Mouse (Mus musculus) lung, embryonic 15.5 days (tissue): ENCODE results near the gene Olfr1382. TPM values are rescaled to one million over a fixed set of nuclear protein-coding genes. Genes with fewer than 3 reads are reported as not detected.
"Not testable (repeated sequence)": the region's sequence is repeated elsewhere in the genome, so short reads cannot be mapped to it uniquely, and the experiment has no call there.

Source experiments
- ATAC-seq: fragments of 200-750 bp; cut with Nextera tagmentation; 2 replicates; pipeline ENCODE4 v1.8.0; 2017; ENCODE audit warnings: moderate number of reproducible peaks, borderline replicate concordance; ENCODE audit not compliant: low FRiP score, low TSS enrichment; ENCODE audit errors: extremely low read depth
- H3K27ac ChIP-seq: fragments of 300-500 bp; sonication (generic); 2 replicates; pipeline ENCODE4 v1.5.1; 2015; ENCODE audit warnings: moderate library complexity, mild to moderate bottlenecking, inconsistent platforms
- H3K27me3 ChIP-seq: fragments of 300-500 bp; sonication (generic); 2 replicates; pipeline ENCODE4 v1.6.1; 2015; ENCODE audit warnings: inconsistent platforms
- H3K36me3 ChIP-seq: fragments of 300-500 bp; sonication (generic); 2 replicates; pipeline ENCODE4 v1.6.1; 2015; ENCODE audit warnings: inconsistent platforms
- H3K4me1 ChIP-seq: fragments of 300-500 bp; sonication (generic); 2 replicates; pipeline ENCODE4 v1.6.1; 2015; ENCODE audit warnings: inconsistent platforms
- H3K4me2 ChIP-seq: fragments of 300-500 bp; sonication (generic); 2 replicates; pipeline ENCODE4 v1.6.1; 2015; ENCODE audit warnings: inconsistent platforms, mild to moderate bottlenecking, moderate library complexity
- H3K4me3 ChIP-seq: fragments of 300-500 bp; sonication (generic); 2 replicates; pipeline ENCODE4 v1.5.1; 2015; ENCODE audit warnings: mild to moderate bottlenecking, inconsistent platforms
- H3K9ac ChIP-seq: fragments of 300-500 bp; sonication (generic); 2 replicates; pipeline ENCODE4 v1.6.1; 2015; ENCODE audit warnings: inconsistent platforms
- H3K9me3 ChIP-seq: fragments of 300-500 bp; sonication (generic); 2 replicates; pipeline ENCODE4 v1.6.1; 2016; ENCODE audit warnings: inconsistent platforms
- WGBS: fragments of 180-500 bp; shearing (Covaris S2); methylation state at CpG from one replicate; pipeline ENCODE4 v1.1.7; 2015; 5-methylcytosine and 5-hydroxymethylcytosine counted together
- polyA plus RNA-seq: library from polyadenylated mRNA; unstranded; fragments of >200 nt; fragmentation: Nextera tagmentation; extraction: Ambion mirVana; gene quantifications from 2 replicates; pipeline ENCODE4 v1.2.1, GENCODE M21; 2015

Gene Olfr1382
- polyA plus RNA-seq: not detected in 2 replicates

DNA sequence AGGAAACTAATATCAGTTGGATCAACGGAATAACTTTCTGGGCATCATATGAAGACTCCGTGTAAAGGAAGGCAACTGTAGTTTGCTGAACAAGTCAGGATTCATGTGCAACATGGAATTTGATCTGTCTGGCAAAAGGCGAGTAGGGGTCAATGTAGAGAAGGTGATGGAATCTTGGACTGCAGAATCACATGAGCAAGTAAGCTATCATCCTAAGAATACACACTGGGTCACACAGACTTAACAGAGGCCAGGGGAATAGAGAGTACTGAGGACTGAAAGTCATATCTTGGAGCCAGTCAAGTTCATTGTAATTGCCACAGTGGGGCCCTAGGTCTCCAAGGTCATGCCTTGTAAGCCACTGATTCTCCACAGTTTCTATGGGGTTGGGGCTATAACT lies at the start of gene Olfr1382:
Olfr1382 (plus strand) TSS at position 301 of the 400 bp plus-strand sequence.
- no peaks in the 10 kb centered on the region for H3K36me3 ChIP-seq
- H3K27me3 ChIP-seq: no peaks in the 10 kb centered on the region
- H3K9me3 ChIP-seq: no peaks in the 10 kb centered on the region
- 79% methylated on average over 3 of the region's 3 CpGs for WGBS
- no peak within 1 kb of the TSS for H3K4me2 ChIP-seq
- no peak for ATAC-seq
- no peak within 1 kb of the TSS for H3K9ac ChIP-seq
- H3K27ac ChIP-seq: no peak within 1 kb of the TSS
- no peaks in the 10 kb centered on the region for H3K4me1 ChIP-seq
- H3K4me3 ChIP-seq: no peak within 1 kb of the TSS

DNA sequence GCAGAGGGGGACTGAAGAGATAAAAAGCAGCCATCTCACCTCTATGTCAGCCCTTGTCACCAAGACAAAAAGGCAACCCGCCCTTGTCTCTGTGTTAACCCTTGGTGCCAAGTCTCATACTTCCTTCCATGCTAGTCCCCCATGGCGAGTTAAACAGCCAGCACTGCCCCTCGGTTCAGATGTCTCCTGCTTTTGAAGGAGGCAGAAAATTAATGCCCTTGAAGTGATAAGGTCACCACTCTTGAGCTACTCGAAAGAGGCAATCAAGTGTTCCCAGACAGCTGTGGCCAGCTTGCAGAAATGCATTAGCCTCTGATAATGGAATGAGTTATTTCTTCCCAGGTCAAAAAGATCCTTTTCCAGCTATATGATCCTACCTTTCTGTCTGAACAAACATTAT lies 42.1 kb upstream of the Olfr1382 start:
- Histone ChIP-seq H3K27me3 (no peaks in the 10 kb centered on the region), H3K9ac (no peak overlapping the region), H3K36me3 (no peaks in the 10 kb centered on the region), H3K27ac (no peak overlapping the region), H3K4me1 (no peaks in the 10 kb centered on the region), H3K4me3 (no peak overlapping the region), H3K9me3 (no peaks in the 10 kb centered on the region), H3K4me2 (no peak overlapping the region)
- 32% methylated on average over 4 of the region's 4 CpGs for WGBS
- ATAC-seq: no peak

DNA sequence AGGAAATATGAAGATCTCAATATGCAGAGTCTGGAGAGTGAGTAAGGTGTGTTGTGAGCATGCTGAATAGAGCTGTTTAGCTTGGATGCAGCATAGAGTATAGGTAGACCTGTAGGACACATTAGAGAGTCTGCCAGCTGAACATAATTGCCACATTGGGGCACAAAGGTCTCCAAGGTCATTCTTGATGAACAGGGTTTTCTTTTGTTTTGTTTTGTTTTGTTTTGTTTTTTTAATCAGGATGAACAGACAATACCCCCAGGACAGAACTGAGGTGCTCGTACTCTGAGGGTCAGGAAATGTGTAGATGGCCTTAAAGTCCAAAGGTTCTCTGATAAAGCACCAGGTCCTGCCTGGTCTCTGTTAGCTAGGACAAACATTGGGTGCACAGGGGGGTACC lies 39.3 kb upstream of the Olfr1382 start, which contains the start of gene Olfr1385:
Olfr1385 (plus strand) TSS at position 301 of the 400 bp plus-strand sequence.
- 67% methylated on average over 1 of the region's 1 CpGs for WGBS
- H3K9me3 ChIP-seq: not testable (repeated sequence)

DNA sequence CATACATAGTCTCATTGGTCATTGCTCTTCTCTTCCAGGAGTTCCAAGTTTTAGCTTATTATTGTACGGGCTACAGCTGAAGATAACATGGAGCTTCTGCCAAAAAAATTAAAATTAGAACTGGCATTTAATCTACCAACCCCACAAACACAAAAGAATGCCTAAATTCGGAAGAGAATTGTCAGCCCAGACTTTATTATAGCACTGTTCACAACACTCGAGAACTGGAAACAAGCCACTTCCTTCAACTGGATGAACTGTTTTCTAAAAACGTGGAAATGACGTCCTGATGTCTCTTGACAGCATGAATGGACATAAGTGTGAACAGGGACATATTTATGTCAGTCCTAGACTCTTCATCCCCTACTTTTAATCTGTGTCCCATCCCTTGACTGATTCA lies 10.0 kb upstream of the Olfr1382 start:
- Histone ChIP-seq H3K9me3 (no peaks in the 10 kb centered on the region), H3K27ac (no peak overlapping the region), H3K4me2 (no peak overlapping the region), H3K4me3 (no peak overlapping the region), H3K9ac (no peak overlapping the region), H3K4me1 (no peaks in the 10 kb centered on the region), H3K27me3 (no peaks in the 10 kb centered on the region), H3K36me3 (no peaks in the 10 kb centered on the region)
- WGBS: 50% methylated on average over 5 of the region's 5 CpGs
- ATAC-seq: no peak

More for the DNA sequence above, 39.3 kb upstream of the Olfr1382 start, which contains the start of gene Olfr1385:
- H3K4me2 ChIP-seq, H3K36me3 ChIP-seq, ATAC-seq, H3K27ac ChIP-seq, H3K9ac ChIP-seq, H3K27me3 ChIP-seq, H3K4me1 ChIP-seq, H3K4me3 ChIP-seq: not testable (repeated sequence)

DNA sequence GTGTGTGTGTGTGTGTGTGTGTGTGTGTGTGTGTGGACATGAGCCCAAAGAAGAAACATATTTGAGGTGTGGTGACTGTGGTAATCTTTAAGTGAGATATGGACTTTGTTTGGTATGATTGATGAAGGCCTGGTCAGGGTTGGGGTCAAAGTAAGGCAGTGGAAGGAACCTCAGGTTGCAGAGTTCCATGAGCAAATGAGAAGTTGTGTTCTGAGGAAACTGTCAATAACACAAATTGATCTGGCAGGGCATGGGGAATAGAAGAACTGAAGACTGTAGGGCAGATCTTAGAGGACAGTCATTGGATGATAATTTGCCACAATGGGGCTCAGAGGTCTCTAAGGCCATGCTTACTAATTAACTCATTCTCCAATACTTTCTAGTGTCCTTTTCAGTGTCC lies 8.7 kb upstream of the Olfr1382 start, which contains the start of gene Olfr1383:
Olfr1383 (plus strand) TSS at position 301 of the 400 bp plus-strand sequence.
- H3K9me3 ChIP-seq: no peaks in the 10 kb centered on the region
- no peak within 1 kb of the TSS for H3K27ac ChIP-seq
- H3K27me3 ChIP-seq: no peaks in the 10 kb centered on the region
- no peak within 1 kb of the TSS for H3K4me3 ChIP-seq
- H3K4me1 ChIP-seq: no peaks in the 10 kb centered on the region
- ATAC-seq: no peak
- H3K9ac ChIP-seq: no peak within 1 kb of the TSS
- H3K4me2 ChIP-seq: no peak within 1 kb of the TSS
- no peaks in the 10 kb centered on the region for H3K36me3 ChIP-seq

DNA sequence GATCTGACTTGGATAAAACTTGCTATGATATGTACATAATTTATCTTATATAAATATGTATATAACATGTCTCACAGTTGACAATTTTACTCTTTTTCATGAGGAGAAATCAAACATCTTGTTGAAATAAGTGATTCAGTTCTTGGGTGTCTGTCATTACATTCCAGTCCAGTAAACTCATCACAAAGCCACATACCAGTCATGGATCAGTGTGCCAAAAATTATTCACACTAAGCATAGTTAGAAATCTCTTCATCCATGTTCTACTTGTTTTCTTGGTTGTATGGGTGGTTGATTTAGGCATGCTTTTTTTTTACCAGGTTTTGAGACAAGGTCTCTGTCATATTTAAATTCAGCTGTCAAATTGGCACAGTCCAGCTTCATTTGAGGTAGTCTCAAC lies 4.7 kb downstream of the Olfr1382 start:
- Histone ChIP-seq H3K27ac (no peak overlapping the region), H3K4me1 (no peaks in the 10 kb centered on the region), H3K4me2 (no peak overlapping the region), H3K9ac (no peak overlapping the region), H3K4me3 (no peak overlapping the region), H3K9me3 (no peaks in the 10 kb centered on the region), H3K27me3 (no peaks in the 10 kb centered on the region), H3K36me3 (no peaks in the 10 kb centered on the region)
- no peak for ATAC-seq

DNA sequence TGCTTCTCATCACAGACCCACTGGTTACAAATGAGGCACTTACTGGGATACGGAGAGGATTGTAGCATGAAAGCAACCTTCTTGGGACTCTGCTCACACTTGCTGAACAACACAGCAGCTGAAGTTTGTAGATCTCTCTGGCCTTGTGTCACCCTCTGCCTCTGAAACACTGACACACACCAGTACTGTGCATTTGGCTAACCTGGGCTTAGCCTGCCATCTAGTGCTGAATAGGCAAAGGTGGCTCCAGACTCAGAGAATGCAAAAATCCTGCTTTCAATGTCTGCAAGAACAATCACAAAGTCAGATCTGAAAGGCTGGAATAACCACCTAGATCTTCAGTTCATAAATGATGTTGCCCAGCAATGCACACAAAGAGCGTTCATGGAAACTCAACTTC lies 8.6 kb downstream of the Olfr1382 start:
- not testable (repeated sequence) for H3K27me3 ChIP-seq, H3K9ac ChIP-seq, H3K4me1 ChIP-seq, H3K9me3 ChIP-seq, H3K27ac ChIP-seq, H3K36me3 ChIP-seq, ATAC-seq, H3K4me3 ChIP-seq, H3K4me2 ChIP-seq
- 83% methylated on average over 2 of the region's 2 CpGs for WGBS

DNA sequence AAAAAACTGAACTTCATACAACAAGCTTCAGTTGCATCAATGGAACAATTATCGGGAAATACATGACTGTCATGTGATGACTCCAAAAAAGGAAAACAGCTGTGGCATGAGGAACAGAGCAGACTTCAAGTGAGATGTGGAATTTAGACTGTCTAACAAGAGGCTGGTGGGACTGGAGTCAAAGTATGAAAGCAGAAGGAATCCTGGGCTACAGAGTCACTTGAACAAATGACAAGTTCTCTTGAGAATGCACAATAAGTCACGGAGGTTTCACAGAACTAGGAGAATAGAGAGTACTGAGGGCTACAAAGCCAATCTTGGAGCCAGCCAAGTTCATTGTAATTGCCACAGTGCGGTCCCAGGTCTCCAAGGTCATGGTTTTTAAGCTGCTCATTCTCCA lies 15.1 kb downstream of the Olfr1382 start, which contains the start of gene Olfr1381:
Olfr1381 (plus strand) TSS at position 301 of the 400 bp plus-strand sequence.
- H3K36me3 ChIP-seq, ATAC-seq, H3K9me3 ChIP-seq, H3K4me1 ChIP-seq, H3K4me3 ChIP-seq, H3K27ac ChIP-seq, H3K27me3 ChIP-seq, H3K4me2 ChIP-seq, H3K9ac ChIP-seq: not testable (repeated sequence)
- 70% methylated on average over 3 of the region's 3 CpGs for WGBS

DNA sequence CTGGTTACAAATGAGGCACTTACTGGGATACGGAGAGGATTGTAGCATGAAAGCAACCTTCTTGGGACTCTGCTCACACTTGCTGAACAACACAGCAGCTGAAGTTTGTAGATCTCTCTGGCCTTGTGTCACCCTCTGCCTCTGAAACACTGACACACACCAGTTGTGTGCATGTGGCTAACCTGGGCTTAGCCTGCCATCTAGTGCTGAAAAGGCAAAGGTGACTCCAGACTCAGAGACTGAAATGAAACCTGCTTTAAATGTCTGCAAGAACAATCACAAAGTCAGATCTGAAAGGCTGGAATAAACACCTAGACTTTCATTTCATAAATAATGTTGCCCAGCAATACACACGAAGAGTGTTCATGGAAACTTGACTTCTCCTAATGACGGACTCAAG lies 26.0 kb downstream of the Olfr1382 start:
- not testable (repeated sequence) for H3K4me2 ChIP-seq, ATAC-seq, H3K4me1 ChIP-seq, H3K36me3 ChIP-seq, H3K9ac ChIP-seq, H3K9me3 ChIP-seq, H3K27me3 ChIP-seq, H3K27ac ChIP-seq, H3K4me3 ChIP-seq
- WGBS: 71% methylated on average over 3 of the region's 3 CpGs

DNA sequence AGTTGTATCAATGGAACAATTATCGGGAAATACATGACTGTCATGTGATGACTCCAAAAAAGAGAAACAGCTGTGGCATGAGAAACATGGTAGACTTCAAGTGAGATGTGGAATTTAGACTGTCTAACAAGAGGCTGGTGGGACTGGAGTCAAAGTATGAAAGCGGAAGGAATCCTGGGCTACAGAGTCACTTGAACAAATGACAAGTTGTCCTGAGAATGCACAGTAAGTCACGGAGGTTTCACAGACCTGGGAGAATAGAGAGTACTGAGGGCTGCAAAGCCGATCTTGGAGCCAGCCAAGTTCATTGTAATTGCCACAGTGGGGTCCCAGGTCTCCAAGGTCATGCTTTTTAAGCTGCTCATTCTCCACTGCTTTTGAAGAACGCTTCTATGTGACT lies 28.5 kb downstream of the Olfr1382 start, which contains the start of gene Olfr1380:
Olfr1380 (plus strand) TSS at position 301 of the 400 bp plus-strand sequence.
- H3K9ac ChIP-seq, ATAC-seq: not testable (repeated sequence)
- 76% methylated on average over 5 of the region's 5 CpGs for WGBS

DNA sequence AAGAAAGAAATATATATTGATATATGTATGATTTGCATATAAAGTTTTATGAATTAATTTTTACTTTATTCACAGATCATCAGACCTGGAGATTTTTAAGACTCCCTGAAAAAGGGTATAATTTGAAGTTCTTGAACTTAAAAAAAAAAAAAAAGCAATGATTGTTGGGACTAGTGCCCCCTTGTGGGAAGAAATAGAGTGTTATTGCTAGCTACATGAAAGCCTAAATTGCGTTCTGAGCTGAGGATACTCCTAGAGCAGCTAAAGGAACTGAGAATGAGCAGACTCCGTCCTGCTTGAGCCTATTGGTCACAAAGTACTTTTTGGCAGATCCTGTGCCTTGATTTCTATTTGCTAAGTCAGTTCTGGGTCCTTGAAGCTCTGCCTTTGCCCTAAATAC lies 47.0 kb downstream of the Olfr1382 start:
- H3K36me3 ChIP-seq, H3K9ac ChIP-seq, H3K4me3 ChIP-seq, ATAC-seq, H3K4me1 ChIP-seq, H3K4me2 ChIP-seq, H3K27me3 ChIP-seq, H3K9me3 ChIP-seq, H3K27ac ChIP-seq: not testable (repeated sequence)
- WGBS: 25% methylated on average over 2 of the region's 2 CpGs

More for the DNA sequence above, 28.5 kb downstream of the Olfr1382 start, which contains the start of gene Olfr1380:
- H3K4me1 ChIP-seq, H3K27me3 ChIP-seq, H3K36me3 ChIP-seq, H3K27ac ChIP-seq, H3K9me3 ChIP-seq, H3K4me2 ChIP-seq, H3K4me3 ChIP-seq: not testable (repeated sequence)

DNA sequence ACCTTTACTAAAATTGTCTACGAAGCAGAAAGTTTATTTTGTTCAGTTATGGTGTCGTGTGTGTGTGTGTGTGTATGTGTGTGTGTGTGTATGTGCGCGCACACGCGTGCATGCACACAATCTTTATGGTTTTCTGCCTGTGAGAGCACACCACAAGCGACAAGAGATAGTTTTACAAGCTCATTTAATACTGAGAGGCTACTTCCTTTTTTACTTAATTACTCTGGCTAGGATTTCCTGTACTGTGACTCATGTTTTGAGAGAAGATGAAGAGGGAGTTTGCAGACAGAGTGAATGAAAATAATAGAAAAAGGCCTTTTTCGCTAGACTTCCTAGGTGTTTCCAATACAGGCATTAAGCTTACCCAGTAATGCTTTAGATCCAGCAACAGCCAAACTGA lies 52.4 kb downstream of the Olfr1382 start:
- not testable (repeated sequence) for H3K9ac ChIP-seq, H3K4me2 ChIP-seq, H3K27me3 ChIP-seq, H3K27ac ChIP-seq, H3K9me3 ChIP-seq, ATAC-seq, H3K36me3 ChIP-seq, H3K4me1 ChIP-seq, H3K4me3 ChIP-seq
- 77% methylated on average over 8 of the region's 8 CpGs for WGBS
